Mouse (Mus musculus): Measurements from ENCODE around the gene 4931422A03Rik.

The 4931422A03Rik gene

DNA sequence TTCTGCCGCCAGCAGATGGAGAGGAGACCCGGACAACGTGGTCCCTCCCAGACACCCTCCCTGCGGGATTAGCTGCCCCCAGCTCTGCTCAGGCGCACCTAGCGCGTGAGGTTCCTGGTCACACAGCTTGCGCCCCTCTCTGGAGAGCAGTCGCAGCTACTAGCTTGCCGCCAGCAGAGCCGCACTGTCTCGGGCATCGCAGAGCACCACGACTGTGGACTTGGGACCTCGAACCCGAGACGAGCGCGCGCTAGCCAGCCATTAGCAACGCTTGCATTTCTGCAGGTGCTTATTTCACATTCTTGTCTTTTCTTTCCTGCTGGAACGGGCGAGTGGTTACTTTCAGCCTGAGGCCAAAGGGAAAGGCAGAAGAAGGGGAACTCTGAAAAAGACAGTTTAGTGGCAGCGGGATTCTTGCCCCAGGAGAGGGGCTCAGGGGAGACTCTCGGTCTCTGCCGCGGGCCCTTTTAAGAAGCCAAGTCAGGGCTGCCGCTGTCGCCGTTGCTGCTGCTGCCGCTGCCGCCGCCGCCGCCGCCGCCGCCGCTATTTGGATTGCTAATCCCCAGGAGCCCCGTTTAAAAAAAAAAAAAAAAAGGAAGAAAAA lies 58.6 kb downstream of the 4931422A03Rik start:
- peaks cover 20% of the 10 kb centered on the region for H3K4me1 ChIP-seq (replicated peaks; ENCODE audit: low read depth, low read length)
- no peaks in the 10 kb centered on the region for H3K36me3 ChIP-seq (ENCODE audit: insufficient read depth, low read length)
- peak overlapping the region; percentile 82 for H3K4me3 ChIP-seq (replicated peaks; ENCODE audit: low read length)
- H3K9me3 ChIP-seq (ENCODE audit: low read length) = no peaks in the 10 kb centered on the region
- peaks cover 86% of the 10 kb centered on the region for H3K27me3 ChIP-seq (ENCODE audit: insufficient read depth, low read length)
- TF ChIP-seq NANOG (IDR thresholded peaks at IDR 0.05; ENCODE audit: borderline replicate concordance, low read length) (no peak), CTCF (conservative IDR thresholded peaks at IDR 0.05; ENCODE audit: low read length) (no peak), POU5F1 (IDR thresholded peaks at IDR 0.05; ENCODE audit: borderline replicate concordance, low read length) (no peak)

DNA sequence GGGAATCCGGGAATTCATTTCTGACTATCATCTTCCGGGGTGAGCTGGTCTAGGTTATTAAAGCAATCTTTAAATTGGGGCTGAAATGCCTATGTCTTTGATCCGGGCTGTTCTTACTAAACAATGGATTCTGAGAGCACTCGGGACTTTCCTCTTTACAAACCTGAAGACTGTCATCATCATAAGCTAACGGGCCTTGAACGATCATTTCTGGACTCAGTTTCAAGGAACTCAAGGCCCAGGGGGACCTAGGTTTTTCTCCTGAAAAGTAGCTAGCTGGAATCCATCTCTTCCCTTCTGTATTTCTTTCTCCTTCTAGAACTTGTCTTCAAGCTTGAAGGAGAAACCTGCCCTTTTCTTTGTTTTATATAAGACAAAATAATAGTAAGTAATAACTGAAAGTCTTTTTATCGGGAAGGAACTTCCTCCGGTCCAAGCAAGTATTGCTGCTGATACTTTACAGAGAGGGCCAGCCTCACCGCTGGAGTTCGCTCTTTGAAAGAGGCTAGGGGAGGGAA lies 59.2 kb downstream of the 4931422A03Rik start:
- H3K4me3 ChIP-seq (replicated peaks; ENCODE audit: low read length) = peak overlapping the region; percentile 82
- H3K9me3 ChIP-seq (ENCODE audit: low read length) = no peaks in the 10 kb centered on the region
- H3K36me3 ChIP-seq (ENCODE audit: insufficient read depth, low read length) = no peaks in the 10 kb centered on the region
- peaks cover 88% of the 10 kb centered on the region for H3K27me3 ChIP-seq (ENCODE audit: insufficient read depth, low read length)
- TF ChIP-seq POU5F1 (IDR thresholded peaks at IDR 0.05; ENCODE audit: borderline replicate concordance, low read length) = no peak
- peaks cover 20% of the 10 kb centered on the region for H3K4me1 ChIP-seq (replicated peaks; ENCODE audit: low read depth, low read length)

DNA sequence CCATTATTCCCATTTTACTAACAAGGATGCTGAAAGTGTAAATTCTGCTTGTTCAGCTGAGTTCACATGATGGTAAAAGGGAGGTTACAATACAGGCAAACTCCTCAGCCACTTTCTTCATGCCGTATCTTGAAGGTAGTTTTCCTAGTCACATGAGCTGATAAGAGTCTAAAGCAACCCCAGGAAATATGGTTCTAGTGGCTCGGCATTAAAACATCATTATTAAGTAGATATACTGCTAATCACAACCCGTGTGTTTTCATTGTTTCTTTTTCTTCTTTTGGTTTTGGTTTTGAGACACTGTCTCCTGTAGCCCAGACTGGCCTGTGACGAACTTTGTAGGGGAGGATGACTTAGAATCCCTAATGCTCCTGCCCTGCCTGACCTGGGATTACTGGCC lies 60.0 kb downstream of the 4931422A03Rik start:
- no peak overlapping the region for H3K4me3 ChIP-seq (replicated peaks; ENCODE audit: low read length)
- peaks cover 82% of the 10 kb centered on the region for H3K27me3 ChIP-seq (ENCODE audit: insufficient read depth, low read length)
- H3K4me1 ChIP-seq (replicated peaks; ENCODE audit: low read depth, low read length) = peaks cover 20% of the 10 kb centered on the region
- TF ChIP-seq POU5F1 (IDR thresholded peaks at IDR 0.05; ENCODE audit: borderline replicate concordance, low read length) (no peak), CTCF (conservative IDR thresholded peaks at IDR 0.05; ENCODE audit: low read length) (no peak), NANOG (IDR thresholded peaks at IDR 0.05; ENCODE audit: borderline replicate concordance, low read length) (no peak)
- H3K9me3 ChIP-seq (ENCODE audit: low read length) = no peaks in the 10 kb centered on the region
- no peaks in the 10 kb centered on the region for H3K36me3 ChIP-seq (ENCODE audit: insufficient read depth, low read length)

DNA sequence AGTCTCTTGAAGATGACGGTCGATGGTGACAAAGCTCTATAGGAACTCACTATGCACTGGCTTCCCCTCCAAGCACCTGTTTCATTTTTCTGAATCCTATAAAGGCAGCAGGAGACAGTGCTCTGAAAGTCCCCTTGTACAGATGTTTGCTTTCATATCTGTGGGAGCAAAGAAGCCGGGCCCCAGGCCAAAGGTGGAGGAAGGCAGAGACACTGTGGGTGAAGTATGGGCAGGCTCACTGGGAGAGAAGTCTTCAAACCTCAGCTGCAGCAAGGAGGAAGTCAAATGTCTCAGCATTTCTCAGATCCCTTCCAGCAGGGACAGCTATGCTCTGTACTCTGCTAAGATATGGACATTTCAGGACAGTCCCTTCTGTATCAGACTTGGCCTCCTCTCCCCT lies 62.8 kb downstream of the 4931422A03Rik start:
- Histone ChIP-seq H3K4me1 (replicated peaks; ENCODE audit: low read depth, low read length) (peaks cover 10% of the 10 kb centered on the region; the same call in 1 of the 2 replicates), H3K9me3 (ENCODE audit: low read length) (no peaks in the 10 kb centered on the region), H3K4me3 (replicated peaks; ENCODE audit: low read length) (no peak overlapping the region), H3K27me3 (ENCODE audit: insufficient read depth, low read length) (peaks cover 58% of the 10 kb centered on the region), H3K36me3 (ENCODE audit: insufficient read depth, low read length) (no peaks in the 10 kb centered on the region)
- TF ChIP-seq POU5F1 (IDR thresholded peaks at IDR 0.05; ENCODE audit: borderline replicate concordance, low read length) = no peak
- TF ChIP-seq NANOG (IDR thresholded peaks at IDR 0.05; ENCODE audit: borderline replicate concordance, low read length) = no peak
- TF ChIP-seq CTCF (conservative IDR thresholded peaks at IDR 0.05; ENCODE audit: low read length) = no peak

DNA sequence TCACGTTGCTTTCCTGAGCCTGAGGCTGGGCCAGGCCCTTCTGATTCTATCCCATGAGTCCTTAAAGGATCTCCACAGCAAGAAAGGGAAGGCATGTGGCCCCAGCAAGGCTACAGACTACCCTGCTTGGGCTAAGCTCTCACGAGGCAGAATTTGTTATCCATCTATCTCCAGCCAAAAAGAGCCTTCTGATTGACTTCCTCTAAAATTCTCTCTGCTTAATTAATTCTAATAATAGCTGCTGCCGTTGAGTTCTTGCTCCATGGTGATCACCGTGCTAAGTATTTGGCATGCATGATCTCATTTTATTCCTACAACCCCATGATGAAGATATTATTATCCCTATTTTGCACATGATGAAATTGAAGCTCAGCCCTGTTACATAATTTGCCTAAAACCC lies 65.8 kb downstream of the 4931422A03Rik start:
- Histone ChIP-seq H3K4me1 (replicated peaks; ENCODE audit: low read depth, low read length) (peaks cover 12% of the 10 kb centered on the region), H3K36me3 (ENCODE audit: insufficient read depth, low read length) (no peaks in the 10 kb centered on the region), H3K9me3 (ENCODE audit: low read length) (no peaks in the 10 kb centered on the region), H3K4me3 (replicated peaks; ENCODE audit: low read length) (no peak overlapping the region), H3K27me3 (ENCODE audit: insufficient read depth, low read length) (peaks cover 32% of the 10 kb centered on the region)
- TF ChIP-seq POU5F1 (IDR thresholded peaks at IDR 0.05; ENCODE audit: borderline replicate concordance, low read length) = no peak

DNA sequence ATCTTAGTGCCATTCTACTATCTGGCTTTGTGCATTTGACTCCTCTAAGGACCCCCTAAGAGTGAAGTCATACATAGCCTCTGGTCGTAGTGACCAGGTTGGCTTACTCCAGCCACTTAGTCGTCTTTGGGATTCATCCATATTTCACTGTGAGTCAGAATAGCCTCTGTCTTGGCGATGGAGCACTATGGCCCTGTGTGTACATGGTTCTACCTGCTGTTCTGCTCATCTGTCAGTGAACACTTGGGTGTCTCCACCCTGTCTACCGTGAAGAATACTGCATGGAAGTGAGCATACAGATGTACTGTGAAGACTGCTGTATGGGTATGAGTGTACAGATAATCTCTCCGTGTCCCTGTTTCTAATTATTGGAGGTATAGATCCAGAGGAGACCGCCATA lies 68.6 kb downstream of the 4931422A03Rik start:
- Histone ChIP-seq H3K36me3 (ENCODE audit: insufficient read depth, low read length) (no peaks in the 10 kb centered on the region), H3K4me3 (replicated peaks; ENCODE audit: low read length) (no peak overlapping the region), H3K27me3 (ENCODE audit: insufficient read depth, low read length) (peaks cover 7% of the 10 kb centered on the region; the same call in 1 of the 2 replicates), H3K9me3 (ENCODE audit: low read length) (no peaks in the 10 kb centered on the region), H3K4me1 (replicated peaks; ENCODE audit: low read depth, low read length) (peaks cover 12% of the 10 kb centered on the region)
- TF ChIP-seq CTCF (conservative IDR thresholded peaks at IDR 0.05; ENCODE audit: low read length) (no peak), POU5F1 (IDR thresholded peaks at IDR 0.05; ENCODE audit: borderline replicate concordance, low read length) (no peak), NANOG (IDR thresholded peaks at IDR 0.05; ENCODE audit: borderline replicate concordance, low read length) (no peak)

DNA sequence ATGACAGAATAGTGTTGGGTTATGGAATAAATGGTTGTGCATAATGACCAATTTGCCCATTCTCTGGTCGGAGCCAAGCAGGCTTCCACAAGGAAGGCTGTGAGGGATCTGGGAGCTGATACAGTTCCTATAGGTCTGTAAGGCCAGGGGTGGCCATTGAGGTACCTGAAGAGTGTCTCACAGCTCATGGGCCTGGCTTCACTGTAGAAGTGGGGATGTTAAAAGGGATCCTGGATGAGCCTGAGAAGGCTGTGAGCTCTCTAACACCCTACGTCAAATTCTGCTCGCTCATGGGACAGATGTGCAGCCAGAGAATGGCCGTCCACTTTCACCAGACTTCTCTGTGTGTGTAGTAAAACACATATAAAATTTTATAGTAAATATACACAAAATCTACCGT lies 69.1 kb downstream of the 4931422A03Rik start:
- no peak for TF ChIP-seq CTCF (conservative IDR thresholded peaks at IDR 0.05; ENCODE audit: low read length)
- TF ChIP-seq NANOG (IDR thresholded peaks at IDR 0.05; ENCODE audit: borderline replicate concordance, low read length) = no peak
- no peak for TF ChIP-seq POU5F1 (IDR thresholded peaks at IDR 0.05; ENCODE audit: borderline replicate concordance, low read length)
- Histone ChIP-seq H3K4me3 (replicated peaks; ENCODE audit: low read length) (no peak overlapping the region), H3K4me1 (replicated peaks; ENCODE audit: low read depth, low read length) (peaks cover 12% of the 10 kb centered on the region), H3K9me3 (ENCODE audit: low read length) (no peaks in the 10 kb centered on the region), H3K36me3 (ENCODE audit: insufficient read depth, low read length) (no peaks in the 10 kb centered on the region), H3K27me3 (ENCODE audit: insufficient read depth, low read length) (peaks cover 4% of the 10 kb centered on the region; the same call in 1 of the 2 replicates)

DNA sequence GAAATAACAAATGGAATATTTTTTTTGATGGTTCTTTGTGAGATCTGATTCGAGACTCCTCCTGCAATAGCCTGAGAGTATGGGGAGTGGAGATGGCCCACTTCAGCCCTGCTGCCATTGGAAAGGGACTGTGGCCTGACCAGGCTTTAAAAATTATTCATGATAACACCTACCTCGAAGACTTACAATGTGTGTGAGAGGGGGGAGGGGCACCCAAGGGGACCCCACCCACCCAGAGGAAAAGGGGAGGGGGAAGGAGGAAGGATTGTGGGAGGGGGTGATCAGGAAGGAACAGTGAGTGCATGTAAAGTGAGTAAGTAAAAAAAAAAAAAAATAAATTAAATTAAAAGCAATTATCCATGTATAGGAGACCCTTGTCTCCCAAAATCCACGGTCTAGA lies 69.5 kb downstream of the 4931422A03Rik start:
- peaks cover 12% of the 10 kb centered on the region for H3K4me1 ChIP-seq (replicated peaks; ENCODE audit: low read depth, low read length)
- H3K9me3 ChIP-seq (ENCODE audit: low read length) = no peaks in the 10 kb centered on the region
- no peak for TF ChIP-seq NANOG (IDR thresholded peaks at IDR 0.05; ENCODE audit: borderline replicate concordance, low read length)
- TF ChIP-seq POU5F1 (IDR thresholded peaks at IDR 0.05; ENCODE audit: borderline replicate concordance, low read length) = no peak
- no peak for TF ChIP-seq CTCF (conservative IDR thresholded peaks at IDR 0.05; ENCODE audit: low read length)
- H3K27me3 ChIP-seq (ENCODE audit: insufficient read depth, low read length) = peaks cover 4% of the 10 kb centered on the region; the same call in 1 of the 2 replicates
- no peak overlapping the region for H3K4me3 ChIP-seq (replicated peaks; ENCODE audit: low read length)
- no peaks in the 10 kb centered on the region for H3K36me3 ChIP-seq (ENCODE audit: insufficient read depth, low read length)

Data from E14TG2a.4 (cell line).